Mouse (Mus musculus) heart, postnatal 0 days (tissue): Measurements from ENCODE around the gene Ift122. TPM values are rescaled to one million over a fixed set of nuclear protein-coding genes. Genes with fewer than 3 reads are reported as not detected.

Source experiments
- ATAC-seq: fragments of 200-750 bp; cut with Nextera tagmentation; 2 replicates; pipeline ENCODE4 v1.8.0; 2017; ENCODE audit warnings: low read depth, moderate number of reproducible peaks, moderate library complexity; ENCODE audit not compliant: insufficient read depth
- DNase-seq: peaks from one replicate; pipeline ENCODE4 v3.0.0-alpha.2; 2016; ENCODE audit warnings: low spot score
- H3K27ac ChIP-seq: fragments of 300-500 bp; sonication (generic); 2 replicates; pipeline ENCODE4 v1.5.1; 2014; ENCODE audit warnings: low read depth, mild to moderate bottlenecking
- H3K27me3 ChIP-seq: fragments of 300-500 bp; sonication (generic); 2 replicates; pipeline ENCODE4 v1.6.1; 2014; ENCODE audit warnings: low read length, mixed read lengths; ENCODE audit not compliant: control insufficient read depth, insufficient read depth
- H3K36me3 ChIP-seq: fragments of 300-500 bp; sonication (generic); replicated peaks from 2 replicates; pipeline ENCODE4 v1.6.1; 2014; ENCODE audit warnings: low read length, mixed read lengths; ENCODE audit not compliant: control insufficient read depth, insufficient read depth
- H3K4me1 ChIP-seq: fragments of 300-500 bp; sonication (generic); 2 replicates; pipeline ENCODE4 v1.6.1; 2014; ENCODE audit warnings: antibody characterized with exemption; ENCODE audit not compliant: control insufficient read depth, insufficient read depth
- H3K4me2 ChIP-seq: fragments of 300-500 bp; sonication (generic); 2 replicates; pipeline ENCODE4 v1.6.1; 2014; ENCODE audit warnings: low read depth, mild to moderate bottlenecking, low read length, moderate library complexity
- H3K4me3 ChIP-seq: fragments of 300-500 bp; sonication (generic); 2 replicates; pipeline ENCODE4 v1.5.1; 2014; ENCODE audit warnings: low read depth, low read length
- H3K9ac ChIP-seq: fragments of 300-500 bp; sonication (generic); replicated peaks from 2 replicates; pipeline ENCODE4 v1.6.1; 2014; ENCODE audit warnings: low read depth, low read length, mixed read lengths
- H3K9me3 ChIP-seq: fragments of 300-500 bp; sonication (generic); replicated peaks from 2 replicates; pipeline ENCODE4 v1.6.1; 2016; ENCODE audit warnings: low read length; ENCODE audit not compliant: control insufficient read depth
- CTCF ChIP-seq: IDR thresholded peaks from 2 replicates; pipeline ENCODE4 v1.5.1; 2016; ENCODE audit warnings: antibody characterized with exemption, control low read depth, low read depth
- EP300 ChIP-seq: IDR thresholded peaks from 2 replicates; pipeline ENCODE4 v1.6.1; 2016; ENCODE audit warnings: antibody characterized with exemption, low read depth
- WGBS: fragments of 180-500 bp; shearing (Covaris S2); extraction: QIAGEN DNeasy Blood & Tissue Kit; methylation state at CpG from one replicate; pipeline ENCODE4 v1.1.7; 2014; 5-methylcytosine and 5-hydroxymethylcytosine counted together
- polyA plus RNA-seq: library from polyadenylated mRNA; unstranded; fragments of >200 nt; fragmentation: Nextera tagmentation; extraction: Ambion mirVana; gene quantifications from 2 replicates; pipeline ENCODE4 v1.2.1, GENCODE M21; 2015
- total RNA-seq: library from RNA; depleted of rRNA; stranded (reverse); fragments of >200 nt; gene quantifications from 2 replicates; pipeline ENCODE4 v1.2.3, GENCODE M21; 2014; ENCODE audit warnings: low replicate concordance

The Ift122 gene
- total and polyA plus RNA-seq, 2 experiments from 2014 or later: 13.5 to 25.8 TPM

DNA sequence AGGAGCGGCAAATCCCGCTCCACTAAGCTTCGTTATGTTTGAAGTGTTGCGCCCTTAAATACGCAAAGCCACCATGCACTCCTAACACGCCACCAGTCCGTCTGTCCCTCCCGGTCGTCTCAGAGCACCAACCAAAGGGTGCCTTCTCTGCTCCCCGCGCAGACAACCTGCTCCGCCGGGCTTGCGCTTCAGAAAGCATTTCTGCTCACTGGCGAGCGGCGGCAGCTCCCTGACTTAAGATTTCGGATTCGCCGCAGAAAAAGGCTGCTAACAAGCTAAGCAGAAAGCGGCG is 45.1 kb upstream of the Ift122 start:
- under 1% methylated on average over 22 of the region's 22 CpGs for WGBS
- peak overlapping the region; percentile 96 for H3K27ac ChIP-seq
- H3K36me3 ChIP-seq: peaks cover 40% of the 10 kb centered on the region
- peak; percentile 42 for ATAC-seq
- peak overlapping the region; percentile 89 for H3K4me3 ChIP-seq
- peak overlapping the region; percentile 80 for H3K4me2 ChIP-seq
- H3K9ac ChIP-seq: peak overlapping the region; percentile 97
- no peaks in the 10 kb centered on the region for H3K9me3 ChIP-seq
- DNase-seq: no peak
- TF ChIP-seq EP300: no peak
- TF ChIP-seq CTCF: no peak
- H3K27me3 ChIP-seq: no peaks in the 10 kb centered on the region
- peaks cover 18% of the 10 kb centered on the region for H3K4me1 ChIP-seq

DNA sequence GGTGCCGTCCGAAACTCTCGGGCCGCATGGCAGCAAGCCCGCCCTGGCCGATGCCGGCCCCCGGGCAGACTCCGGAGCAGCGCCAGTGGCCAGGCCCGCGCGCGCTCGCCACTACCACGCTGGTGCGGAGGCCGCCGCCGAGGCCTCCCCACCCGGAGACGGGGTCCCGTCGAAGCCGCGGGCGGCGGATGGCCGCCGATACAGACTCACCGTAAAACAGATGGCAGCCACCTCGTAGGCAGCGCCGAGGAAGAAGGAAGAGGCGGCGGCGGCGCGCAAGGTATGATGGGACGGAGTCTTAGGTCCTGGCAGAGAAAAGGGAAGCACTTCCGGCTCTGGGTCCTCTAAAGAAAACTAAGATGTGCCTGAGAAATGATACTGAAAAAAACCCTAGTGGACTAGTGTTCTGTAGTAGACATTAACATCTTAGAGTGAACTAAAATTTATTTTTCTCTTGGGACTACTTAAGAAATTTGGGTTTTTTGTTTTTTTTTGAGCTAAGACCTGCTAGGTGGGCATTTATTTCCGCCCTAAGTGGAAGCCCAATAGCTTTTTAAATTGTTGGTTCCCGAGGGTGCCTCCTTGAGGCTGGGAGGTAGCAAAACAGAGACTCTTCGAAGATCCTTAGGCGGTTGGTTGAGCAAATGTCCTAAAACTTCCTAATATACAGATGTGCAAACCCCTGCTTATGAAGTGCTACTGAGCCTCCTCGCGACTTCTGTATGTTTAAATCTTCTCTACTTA is 44.6 kb upstream of the Ift122 start, which contains the start of gene Rpl32:
Gene Rpl32, minus strand, starts transcription at position 260 of the 744 bp plus-strand sequence.
- H3K27ac ChIP-seq: peak within 1 kb of the TSS; percentile 96
- peak within 1 kb of the TSS; percentile 80 for H3K4me2 ChIP-seq
- DNase-seq: peak; percentile 91
- peak within 1 kb of the TSS; percentile 97 for H3K9ac ChIP-seq
- TF ChIP-seq CTCF: peak; percentile 50
- TF ChIP-seq EP300: peak; percentile 100
- no peaks in the 10 kb centered on the region for H3K9me3 ChIP-seq
- peak; percentile 85 for ATAC-seq
- WGBS: under 1% methylated on average over 47 of the region's 47 CpGs
- peak within 1 kb of the TSS; percentile 89 for H3K4me3 ChIP-seq
- peaks cover 18% of the 10 kb centered on the region for H3K4me1 ChIP-seq
- no peaks in the 10 kb centered on the region for H3K27me3 ChIP-seq
- H3K36me3 ChIP-seq: peaks cover 39% of the 10 kb centered on the region

DNA sequence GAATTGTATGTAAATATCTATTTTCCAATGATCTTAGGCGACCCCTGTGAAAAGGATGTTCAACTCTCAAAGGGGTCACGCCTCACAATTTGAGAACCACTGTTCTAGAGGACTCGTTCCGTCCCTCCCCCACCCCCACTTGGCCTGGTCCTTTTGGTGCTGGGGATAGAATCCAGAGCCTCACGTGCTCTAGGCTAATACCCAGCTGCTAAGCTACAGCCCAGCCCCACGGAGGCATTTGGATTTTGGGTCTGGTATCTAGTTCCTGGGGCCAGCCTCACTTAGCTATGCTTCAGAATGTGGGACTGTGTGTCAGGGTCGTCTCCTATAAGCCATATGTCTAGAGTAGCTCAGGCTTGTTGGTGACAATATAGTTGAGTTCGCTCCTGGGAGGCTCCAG is 41.7 kb upstream of the Ift122 start:
- 65% methylated on average over 8 of the region's 8 CpGs for WGBS
- no peak for DNase-seq
- H3K27ac ChIP-seq: no peak overlapping the region

DNA sequence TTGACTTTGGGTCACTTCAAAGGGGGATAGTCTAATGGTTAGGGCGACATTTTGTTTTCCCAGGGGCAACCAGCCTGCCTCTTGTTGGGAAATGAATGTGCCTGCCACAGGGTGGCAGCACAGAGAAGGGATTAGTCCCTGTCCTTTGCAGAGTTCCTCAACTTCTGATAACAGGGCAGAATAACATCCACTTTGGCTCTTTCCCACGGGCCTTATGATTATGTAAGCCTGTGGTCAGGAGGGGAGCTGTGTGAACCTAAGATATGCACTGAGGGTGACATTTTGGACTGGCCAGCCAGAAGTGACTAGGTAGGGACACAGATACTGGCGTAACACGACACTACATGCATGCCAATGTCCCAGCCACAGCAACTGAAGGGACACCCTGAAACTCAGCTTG is 39.2 kb upstream of the Ift122 start:
- peak; percentile 58 for ATAC-seq
- H3K4me2 ChIP-seq: no peak overlapping the region
- H3K4me1 ChIP-seq: peaks cover 7% of the 10 kb centered on the region; the same call in 1 of the 2 replicates
- H3K9ac ChIP-seq: no peak overlapping the region
- no peak overlapping the region for H3K4me3 ChIP-seq
- H3K27ac ChIP-seq: no peak overlapping the region
- H3K9me3 ChIP-seq: no peaks in the 10 kb centered on the region
- peak; percentile 76 for DNase-seq
- H3K27me3 ChIP-seq: no peaks in the 10 kb centered on the region
- WGBS: 18% methylated on average over 4 of the region's 4 CpGs
- no peaks in the 10 kb centered on the region for H3K36me3 ChIP-seq
- TF ChIP-seq CTCF (peak; percentile 73), EP300 (no peak)

More for the DNA sequence above, 41.7 kb upstream of the Ift122 start:
- H3K27me3 ChIP-seq: no peaks in the 10 kb centered on the region
- ATAC-seq: no peak
- H3K9ac ChIP-seq: no peak overlapping the region
- H3K9me3 ChIP-seq: no peaks in the 10 kb centered on the region
- TF ChIP-seq CTCF: no peak
- no peak for TF ChIP-seq EP300
- peaks cover 10% of the 10 kb centered on the region for H3K36me3 ChIP-seq
- H3K4me1 ChIP-seq: peaks cover 16% of the 10 kb centered on the region
- no peak overlapping the region for H3K4me3 ChIP-seq
- H3K4me2 ChIP-seq: no peak overlapping the region

DNA sequence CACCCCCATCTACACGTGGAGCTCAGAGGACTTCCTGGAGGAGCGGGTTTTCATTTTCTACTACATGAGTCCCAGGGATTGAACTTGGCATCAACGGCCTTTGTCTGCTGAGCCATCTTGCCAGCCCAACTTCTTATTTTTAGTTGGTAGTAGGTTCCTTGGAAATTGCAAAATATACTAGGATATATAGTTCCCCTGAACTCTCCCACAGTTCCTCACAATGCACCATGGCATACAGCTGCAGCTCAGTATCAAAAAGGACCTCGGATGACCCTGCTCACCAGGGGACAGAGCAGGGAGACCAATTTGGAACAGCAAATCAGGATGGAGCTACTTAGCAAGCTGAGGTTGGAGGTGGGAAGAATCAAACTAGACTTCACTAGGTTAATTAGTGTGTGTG is 38.2 kb upstream of the Ift122 start:
- Histone ChIP-seq H3K9me3 (no peaks in the 10 kb centered on the region), H3K27me3 (no peaks in the 10 kb centered on the region), H3K36me3 (no peaks in the 10 kb centered on the region), H3K4me3 (no peak overlapping the region), H3K4me1 (peaks cover 7% of the 10 kb centered on the region; the same call in 1 of the 2 replicates), H3K9ac (no peak overlapping the region), H3K4me2 (no peak overlapping the region), H3K27ac (no peak overlapping the region)
- no peak for DNase-seq
- 68% methylated on average over 4 of the region's 4 CpGs for WGBS
- TF ChIP-seq EP300 (no peak), CTCF (no peak)
- no peak for ATAC-seq

DNA sequence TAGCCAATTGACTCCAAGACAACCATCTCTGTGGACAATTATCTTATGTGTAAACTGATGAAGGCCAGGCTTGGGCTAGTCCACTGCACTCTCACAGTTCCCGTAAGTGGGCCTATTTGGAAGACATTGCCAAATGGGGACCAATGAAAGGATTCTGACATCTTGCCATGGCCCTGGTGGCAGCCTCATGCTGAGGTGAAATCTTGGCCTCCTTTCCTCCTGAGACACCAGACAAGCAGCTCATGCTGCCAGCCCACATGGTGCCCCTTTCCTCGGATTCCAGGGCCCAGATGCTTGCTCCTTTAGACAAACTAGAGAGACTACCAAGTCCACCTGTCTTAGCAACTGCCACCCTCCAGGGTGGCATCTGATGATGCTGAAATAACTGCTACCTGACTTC is 35.1 kb upstream of the Ift122 start:
- Histone ChIP-seq H3K4me1 (peaks cover 7% of the 10 kb centered on the region; the same call in 1 of the 2 replicates), H3K9me3 (no peaks in the 10 kb centered on the region), H3K27me3 (no peaks in the 10 kb centered on the region), H3K4me3 (no peak overlapping the region), H3K27ac (no peak overlapping the region), H3K9ac (no peak overlapping the region), H3K4me2 (no peak overlapping the region), H3K36me3 (no peaks in the 10 kb centered on the region)
- no peak for ATAC-seq
- DNase-seq: no peak
- TF ChIP-seq CTCF: no peak
- no peak for TF ChIP-seq EP300
- 64% methylated on average over 2 of the region's 2 CpGs for WGBS
